Mouse (Mus musculus) heart, postnatal 0 days (tissue): ENCODE measurements around the gene Trpv4.

Experiments used
- CTCF ChIP-seq: IDR thresholded peaks from 2 replicates; pipeline ENCODE4 v1.5.1; 2016; ENCODE audit warnings: antibody characterized with exemption, control low read depth, low read depth
- EP300 ChIP-seq: IDR thresholded peaks from 2 replicates; pipeline ENCODE4 v1.6.1; 2016; ENCODE audit warnings: antibody characterized with exemption, low read depth

GRCm38 (mm10) chr5:114575010-114575409 is 83.2 kb downstream of the Trpv4 start:
- TF ChIP-seq CTCF = no peak
- TF ChIP-seq EP300 = no peak
